ENCODE assay signal across 25 mouse cellular contexts in genomic region chr3:54266943-54267342, GRCm38 (mm10).
A peak's percentile ranks its signal among the peaks of the same experiment; 100 is the strongest.
DNase-seq lines count a peak whose midpoint lies in the region; ATAC-seq and TF ChIP-seq lines count a peak whose summit lies in the region.
"Had no signal": no experiment of that assay in that cellular context is flagged by ENCODE, and none has a peak within 500 bp of the region (broad histone marks: within the 10 kb centered on the region; RNA-seq: fewer than 3 reads in every experiment).

No protein-coding gene starts in this region.

- H3K4me1 ChIP-seq in CH12.LX (ENCODE audit: control insufficient read depth in 1 of 2, insufficient read depth in 2 of 2) = peaks cover 7 to 38% of the 10 kb centered on the region in 2 experiments
- H3K4me1 ChIP-seq in ES-E14 (ENCODE audit: control insufficient read depth in 2 of 2, insufficient read depth in 2 of 2, low read length in 2 of 2, poor library complexity in 1 of 2) = no peaks in the 10 kb centered on the region
- H3K4me1 ChIP-seq in MEL (ENCODE audit: control insufficient read depth in 1 of 2, insufficient read depth in 2 of 2, low read length in 2 of 2) = no peaks in the 10 kb centered on the region
- no peaks in the 10 kb centered on the region for H3K4me1 ChIP-seq in hindbrain, embryonic 12.5 days

- POLR2A ChIA-PET in Patski (lab: Charles Lee) = no interaction called here

- H3K4me3 ChIP-seq in CH12.LX (replicated peaks in 1 of 3; ENCODE audit: low read depth in 2 of 3, low read length in 2 of 3, poor library complexity in 1 of 3) (no peak overlapping the region), ES-E14 (ENCODE audit: insufficient read depth in 1 of 2, low read depth in 1 of 2, low read length in 2 of 2, poor library complexity in 1 of 2, severe bottlenecking in 1 of 2) (no peak overlapping the region), MEL (ENCODE audit: control insufficient read depth in 1 of 2, insufficient read depth in 1 of 2, low read depth in 2 of 2, low read length in 2 of 2) (no peak overlapping the region)
- H3K4me3 ChIP-seq in hindbrain, embryonic 12.5 days = no peak overlapping the region

- in situ Hi-C loops in CH12.LX (cut with MboI; ENCODE audit: low pct_ligation_motif_present, low pct_unique_long_range_greater_than_20kb, low sequenced_read_pairs) (no loop called here), ES-E14 (cut with MboI; ENCODE audit: low sequenced_read_pairs in 2 of 2, unreplicated experiment in 2 of 2) (no loop called here), Patski (cut with MboI; ENCODE audit: low pct_unique_long_range_greater_than_20kb) (no loop called here)

- peak; percentile 73 for ATAC-seq in Patski
- ATAC-seq in hindbrain, embryonic 12.5 days (ENCODE audit: low FRiP score) = no peak
- ATAC-seq: activated CD4-positive, CD25-positive, alpha-beta regulatory T cell, adult 4 months; CD4-positive, CD25-positive, alpha-beta regulatory T cell, adult 4 months had no signal

- TF ChIP-seq POLR2A in CH12.LX (IDR thresholded peaks at IDR 0.05; ENCODE audit: low read depth, low read length) (no peak), MEL (IDR thresholded peaks at IDR 0.05; ENCODE audit: control insufficient read depth in 1 of 2, insufficient read depth in 1 of 2, low read depth in 1 of 2, low read length in 2 of 2, poor library complexity in 1 of 2) (no peak)

- TF ChIP-seq CTCF in CH12.LX (conservative IDR thresholded peaks at IDR 0.05 in 1 of 2, IDR thresholded peaks at IDR 0.05 in 1 of 2; ENCODE audit: low read depth in 2 of 2, low read length in 2 of 2) (no peak), MEL (IDR thresholded peaks at IDR 0.05 in 2 of 3, conservative IDR thresholded peaks at IDR 0.05 in 1 of 3; ENCODE audit: control insufficient read depth in 1 of 3, insufficient read depth in 1 of 3, low read depth in 2 of 3, low read length in 3 of 3, poor library complexity in 1 of 3, severe bottlenecking in 1 of 3) (no peak), Patski (IDR thresholded peaks at IDR 0.05) (no peak)

- TF ChIP-seq EP300 in CH12.LX (IDR thresholded peaks at IDR 0.05; ENCODE audit: low read length) (peak; percentile 50), MEL (IDR thresholded peaks at IDR 0.05; ENCODE audit: low read depth in 1 of 2, low read length in 2 of 2) (no peak)

- H3K79me2 ChIP-seq in CH12.LX (replicated peaks; ENCODE audit: control insufficient read depth, extremely low read depth, insufficient read depth, poor library complexity, severe bottlenecking) (no peaks in the 10 kb centered on the region), MEL (ENCODE audit: control insufficient read depth, insufficient read depth, low read length, poor library complexity) (no peaks in the 10 kb centered on the region)

- H3K4me2 ChIP-seq in CH12.LX (ENCODE audit: insufficient read depth, low read depth, poor library complexity, severe bottlenecking) = no peak overlapping the region
- H3K4me2 ChIP-seq in hindbrain, embryonic 12.5 days (replicated peaks) = no peak overlapping the region

- 86% methylated on average over 1 of the region's 1 CpGs for WGBS in hindbrain, embryonic 12.5 days

- H3K27me3 ChIP-seq in CH12.LX (replicated peaks) (no peaks in the 10 kb centered on the region), MEL (ENCODE audit: control insufficient read depth in 1 of 2, insufficient read depth in 2 of 2, low read length in 2 of 2) (no peaks in the 10 kb centered on the region), Patski (peaks cover 49% of the 10 kb centered on the region)
- no peaks in the 10 kb centered on the region for H3K27me3 ChIP-seq in hindbrain, embryonic 12.5 days

- DNase-seq in CH12.LX (ENCODE audit: extremely low read depth) = peak; percentile 38
- DNase-seq in ES-E14 (ENCODE audit: low read depth, low spot score) = no peak
- DNase-seq in MEL (ENCODE audit: low read depth, low spot score) = no peak
- DNase-seq in Patski (ENCODE audit: low read depth, low spot score) = peak; percentile 15
- no peak for DNase-seq in MN1 (ENCODE audit: low spot score)
- DNase-seq in spleen, postnatal 36 days (ENCODE audit: low spot score in 2 of 2) = no peak
- DNase-seq in gastrocnemius, adult 18-20 months (ENCODE audit: low spot score) = no peak
- DNase-seq: adrenal gland, adult 2 months; adrenal gland, adult 8-10 months; adrenal gland, postnatal 10 days; adrenal gland, postnatal 14 days; adrenal gland, postnatal 25 days; adrenal gland, postnatal 36 days; B cell, adult 2 months; cerebellum, adult 11 months; cerebellum, adult 11-12 months; cerebellum, adult 18-20 months; cerebellum, adult 2 months; cerebellum, adult 8-10 months; cerebellum, adult 9-10 months; cerebellum, adult 9-11 months had no signal

- no peaks in the 10 kb centered on the region for H3K36me3 ChIP-seq in CH12.LX (replicated peaks in 1 of 2; ENCODE audit: control insufficient read depth in 1 of 2, insufficient read depth in 1 of 2, low read length in 1 of 2)
- H3K36me3 ChIP-seq in ES-E14 (ENCODE audit: control insufficient read depth, insufficient read depth, low read length, poor library complexity, severe bottlenecking) = no peaks in the 10 kb centered on the region
- H3K36me3 ChIP-seq in MEL (ENCODE audit: control insufficient read depth in 1 of 2, insufficient read depth in 2 of 2, low read length in 2 of 2) = no peaks in the 10 kb centered on the region
- H3K36me3 ChIP-seq in hindbrain, embryonic 12.5 days = no peaks in the 10 kb centered on the region
- H3K36me3 ChIP-seq: G1E had no signal

- no peak for TF ChIP-seq RAD21 in CH12.LX (IDR thresholded peaks at IDR 0.05; ENCODE audit: low read depth, low read length)
- no peak for TF ChIP-seq RAD21 in MEL (IDR thresholded peaks at IDR 0.05; ENCODE audit: low read depth, low read length)

- dilution Hi-C loops in CH12.LX (cut with MboI; ENCODE audit: extremely low pct_ligation_motif_present, extremely low pct_unique_long_range_greater_than_20kb, low sequenced_read_pairs) = no loop called here

- CTCF ChIA-PET in Patski (lab: Charles Lee) = interaction anchor here (1.6 kb wide), 1 partner anchor 14 kb away, joined by 3 read pairs; no protein-coding TSS in a partner anchor

- no peaks in the 10 kb centered on the region for H3K9me3 ChIP-seq in CH12.LX (replicated peaks; ENCODE audit: low read length)
- no peaks in the 10 kb centered on the region for H3K9me3 ChIP-seq in ES-E14 (ENCODE audit: control insufficient read depth, insufficient read depth, low read depth, low read length)
- no peaks in the 10 kb centered on the region for H3K9me3 ChIP-seq in MEL (replicated peaks; ENCODE audit: insufficient read depth, low read length)
- no peaks in the 10 kb centered on the region for H3K9me3 ChIP-seq in hindbrain, embryonic 12.5 days (replicated peaks)

- H3K9ac ChIP-seq in CH12.LX (ENCODE audit: insufficient read depth, low read depth) (no peak overlapping the region), ES-E14 (ENCODE audit: insufficient read depth, low read depth, low read length, poor library complexity, severe bottlenecking) (no peak overlapping the region), MEL (ENCODE audit: control insufficient read depth, low read depth, low read length, poor library complexity, severe bottlenecking) (no peak overlapping the region)
- H3K9ac ChIP-seq in hindbrain, embryonic 12.5 days = no peak overlapping the region

- H3K27ac ChIP-seq in CH12.LX (ENCODE audit: insufficient read depth, low read depth) = no peak overlapping the region
- H3K27ac ChIP-seq in ES-E14 (ENCODE audit: insufficient read depth, low read depth, low read length, poor library complexity, severe bottlenecking) = no peak overlapping the region
- no peak overlapping the region for H3K27ac ChIP-seq in MEL (ENCODE audit: control insufficient read depth, low read depth, low read length)
- H3K27ac ChIP-seq in hindbrain, embryonic 12.5 days = no peak overlapping the region

TF ChIP-seq in CH12.LX, 34 proteins besides CTCF, POLR2A, EP300 and RAD21 (continues in another document):
- TF ChIP-seq ZMIZ1 (IDR thresholded peaks at IDR 0.05; ENCODE audit: low read depth, low read length) = no peak
- no peak for TF ChIP-seq CHD2 (IDR thresholded peaks at IDR 0.05; ENCODE audit: low read length)
- TF ChIP-seq MAZ (IDR thresholded peaks at IDR 0.05; ENCODE audit: low read depth, low read length) = no peak
- no peak for TF ChIP-seq E2F4 (IDR thresholded peaks at IDR 0.05; ENCODE audit: insufficient replicate concordance, low read depth, low read length)
- no peak for TF ChIP-seq CHD1 (IDR thresholded peaks at IDR 0.05; ENCODE audit: low read depth, low read length)
- TF ChIP-seq MYC (IDR thresholded peaks at IDR 0.05; ENCODE audit: low read depth, low read length) = no peak
- TF ChIP-seq ZC3H11A (IDR thresholded peaks at IDR 0.05; ENCODE audit: low read depth, low read length) = no peak
- no peak for TF ChIP-seq ELF1 (IDR thresholded peaks at IDR 0.05; ENCODE audit: low read depth, low read length)
- TF ChIP-seq ZNF384 (IDR thresholded peaks at IDR 0.05; ENCODE audit: low read depth, low read length) = no peak

TF ChIP-seq in ES-E14, 5 proteins besides CTCF, POLR2A, EP300 and RAD21:
- TF ChIP-seq MAFK (IDR thresholded peaks at IDR 0.05; ENCODE audit: insufficient read depth, low read depth, low read length) (peak; percentile 86), HCFC1 (IDR thresholded peaks at IDR 0.05; ENCODE audit: borderline replicate concordance, insufficient read depth, low read length) (no peak)
TF ChIP-seq in ES-E14: peak in this region for 1.

TF ChIP-seq in MEL, 35 proteins besides CTCF, POLR2A, EP300 and RAD21:
- TF ChIP-seq MAFK (IDR thresholded peaks at IDR 0.05; ENCODE audit: borderline replicate concordance, low read depth, low read length) = 0 out of 2 replicates have a peak, but pooled peaks have one; percentile 43
- TF ChIP-seq ETS1 (IDR thresholded peaks at IDR 0.05; ENCODE audit: low read depth, low read length) = no peak

Comparison
In these comparisons a context has a peak if more than half of its experiments do, and no peak if none do; other contexts are left out.
1. DNase-seq: peak in CH12.LX (single experiment) and Patski (single experiment); none in ES-E14 (single experiment), MEL (single experiment), MN1 (single experiment), spleen, postnatal 36 days (0 of 2) and gastrocnemius, adult 18-20 months (single experiment).
2. Of the 35 proteins assayed by ChIP-seq in both MEL and CH12.LX: peak only in MEL: none; only in CH12.LX: EP300 and JUND; in both: MAFK; in neither: 32.